Mouse (Mus musculus): ENCODE measurements around the gene Porcn.

- TF ChIP-seq CTCF (IDR thresholded peaks at IDR 0.05; ENCODE audit: insufficient read depth, low read depth, low read length) = no peak
- TF ChIP-seq POLR2A (IDR thresholded peaks at IDR 0.05; ENCODE audit: insufficient read depth, low read depth, low read length) = no peak
These were observed 11.1 kb upstream of the Porcn start for GRCm38 (mm10) chrX:8217383-8217782.
